Comparison of ENCODE assay signal across 15 mouse cellular contexts in genomic region chr7:66544352-66545053, GRCm38 (mm10).
DNase-seq lines count a peak whose midpoint lies in the region; ATAC-seq and TF ChIP-seq lines count a peak whose summit lies in the region.
"Had no signal": no experiment of that assay in that cellular context is flagged by ENCODE, and none has a peak within 500 bp of the region (broad histone marks: within the 10 kb centered on the region; RNA-seq: fewer than 3 reads in every experiment).

No protein-coding gene starts in this region.

- no peaks in the 10 kb centered on the region for H3K4me1 ChIP-seq in forebrain, postnatal 0 days (ENCODE audit: insufficient read depth)
- H3K4me1 ChIP-seq in forebrain, embryonic 15.5 days, result no peaks in the 10 kb centered on the region
- H3K4me1 ChIP-seq in liver, adult 2 months (ENCODE audit: control insufficient read depth, insufficient read depth, low read length), result no peaks in the 10 kb centered on the region
- no peaks in the 10 kb centered on the region for H3K4me1 ChIP-seq in liver, embryonic 11.5 days (replicated peaks; ENCODE audit: control insufficient read depth, insufficient read depth, low read length)
- H3K4me1 ChIP-seq in hindbrain, embryonic 12.5 days, result no peaks in the 10 kb centered on the region
- H3K4me1 ChIP-seq: forebrain, embryonic 12.5 days had no signal

- H3K9me3 ChIP-seq in forebrain, postnatal 0 days (ENCODE audit: low read length), result no peaks in the 10 kb centered on the region
- H3K9me3 ChIP-seq in forebrain, embryonic 15.5 days, result no peaks in the 10 kb centered on the region
- H3K9me3 ChIP-seq in liver, embryonic 11.5 days (ENCODE audit: control insufficient read depth, low read length), result no peaks in the 10 kb centered on the region
- no peaks in the 10 kb centered on the region for H3K9me3 ChIP-seq in hindbrain, embryonic 12.5 days (replicated peaks)
- H3K9me3 ChIP-seq: forebrain, embryonic 12.5 days had no signal

- H3K36me3 ChIP-seq in forebrain, postnatal 0 days (ENCODE audit: insufficient read depth), result no peaks in the 10 kb centered on the region
- H3K36me3 ChIP-seq in forebrain, embryonic 15.5 days, result no peaks in the 10 kb centered on the region
- no peaks in the 10 kb centered on the region for H3K36me3 ChIP-seq in liver, adult 2 months (ENCODE audit: control insufficient read depth, insufficient read depth, low read length)
- H3K36me3 ChIP-seq in liver, embryonic 11.5 days (ENCODE audit: control insufficient read depth, insufficient read depth, low read length), result no peaks in the 10 kb centered on the region
- H3K36me3 ChIP-seq in hindbrain, embryonic 12.5 days, result no peaks in the 10 kb centered on the region
- H3K36me3 ChIP-seq: forebrain, embryonic 12.5 days had no signal

- H3K79me2 ChIP-seq in liver, adult 2 months (ENCODE audit: control insufficient read depth, insufficient read depth, low read length), result no peaks in the 10 kb centered on the region

- H3K9ac ChIP-seq in forebrain, postnatal 0 days, result no peak overlapping the region
- H3K9ac ChIP-seq in forebrain, embryonic 15.5 days (replicated peaks), result no peak overlapping the region
- no peak overlapping the region for H3K9ac ChIP-seq in liver, adult 2 months (ENCODE audit: low read depth, low read length)
- H3K9ac ChIP-seq in liver, embryonic 11.5 days (ENCODE audit: low read depth, low read length), result no peak overlapping the region
- no peak overlapping the region for H3K9ac ChIP-seq in hindbrain, embryonic 12.5 days
- H3K9ac ChIP-seq: forebrain, embryonic 12.5 days had no signal

- no peak overlapping the region for H3K27ac ChIP-seq in forebrain, postnatal 0 days (ENCODE audit: low read depth, low read length)
- no peak overlapping the region for H3K27ac ChIP-seq in forebrain, embryonic 15.5 days (replicated peaks)
- no peak overlapping the region for H3K27ac ChIP-seq in liver, adult 2 months (replicated peaks; ENCODE audit: insufficient read depth, low read depth, low read length)
- no peak overlapping the region for H3K27ac ChIP-seq in liver, embryonic 11.5 days (ENCODE audit: low read depth, low read length)
- H3K27ac ChIP-seq in hindbrain, embryonic 12.5 days, result no peak overlapping the region
- H3K27ac ChIP-seq: forebrain, embryonic 12.5 days had no signal

- H3K4me2 ChIP-seq in forebrain, postnatal 0 days (ENCODE audit: low read depth), result no peak overlapping the region
- no peak overlapping the region for H3K4me2 ChIP-seq in forebrain, embryonic 15.5 days (replicated peaks)
- H3K4me2 ChIP-seq in liver, embryonic 11.5 days, result no peak overlapping the region
- H3K4me2 ChIP-seq in hindbrain, embryonic 12.5 days (replicated peaks), result no peak overlapping the region
- H3K4me2 ChIP-seq: forebrain, embryonic 12.5 days had no signal

- WGBS in forebrain, postnatal 0 days, result 83% methylated on average over 11 of the region's 11 CpGs
- 85% methylated on average over 11 of the region's 11 CpGs for WGBS in forebrain, embryonic 15.5 days
- WGBS in liver, adult 2 months, result 54% methylated on average over 11 of the region's 11 CpGs
- 77% methylated on average over 11 of the region's 11 CpGs for WGBS in liver, embryonic 11.5 days
- 81% methylated on average over 11 of the region's 11 CpGs for WGBS in hindbrain, embryonic 12.5 days

- H3K27me3 ChIP-seq in forebrain, postnatal 0 days (ENCODE audit: insufficient read depth, low read length), result no peaks in the 10 kb centered on the region
- no peaks in the 10 kb centered on the region for H3K27me3 ChIP-seq in forebrain, embryonic 15.5 days
- H3K27me3 ChIP-seq in liver, adult 2 months (ENCODE audit: control insufficient read depth, insufficient read depth, low read length), result no peaks in the 10 kb centered on the region
- no peaks in the 10 kb centered on the region for H3K27me3 ChIP-seq in liver, embryonic 11.5 days (replicated peaks; ENCODE audit: control insufficient read depth, insufficient read depth, low read length)
- no peaks in the 10 kb centered on the region for H3K27me3 ChIP-seq in hindbrain, embryonic 12.5 days
- H3K27me3 ChIP-seq: forebrain, embryonic 12.5 days had no signal

- no peak overlapping the region for H3K4me3 ChIP-seq in forebrain, postnatal 0 days (ENCODE audit: low read depth, low read length)
- no peak overlapping the region for H3K4me3 ChIP-seq in forebrain, embryonic 15.5 days
- H3K4me3 ChIP-seq in liver, adult 2 months (ENCODE audit: insufficient read depth, low read depth, low read length), result no peak overlapping the region
- H3K4me3 ChIP-seq in liver, embryonic 11.5 days (ENCODE audit: low read depth, low read length), result no peak overlapping the region
- H3K4me3 ChIP-seq in hindbrain, embryonic 12.5 days, result no peak overlapping the region
- H3K4me3 ChIP-seq: forebrain, embryonic 12.5 days had no signal

- DNase-seq in forebrain, postnatal 0 days, result no peak
- peak; percentile 33 for DNase-seq in liver, adult 2 months (ENCODE audit: extremely low read depth, low read depth, low spot score)
- no peak for DNase-seq in liver, embryonic 11.5 days (ENCODE audit: low spot score)
- DNase-seq in WW6 (ENCODE audit: low read depth, low spot score), result peak; percentile 18
- peak; percentile 31 for DNase-seq in retina, embryonic 14.5 days (ENCODE audit: low spot score)
- DNase-seq in right cerebral cortex, postnatal 25 days, result no peak
- DNase-seq: heart, adult 18-20 months; heart, postnatal 14 days; lung, postnatal 14 days; right cerebral cortex, postnatal 4 days; thymus, postnatal 25 days had no signal

- no peak for TF ChIP-seq POLR2A in liver, adult 2 months (IDR thresholded peaks at IDR 0.05; ENCODE audit: extremely low read depth, insufficient read depth, low read length)

- ATAC-seq in forebrain, postnatal 0 days, result no peak
- ATAC-seq in forebrain, embryonic 15.5 days (replicated peaks), result no peak
- no peak for ATAC-seq in liver, embryonic 11.5 days (replicated peaks; ENCODE audit: low FRiP score)
- no peak for ATAC-seq in hindbrain, embryonic 12.5 days (ENCODE audit: low FRiP score)
- ATAC-seq: activated CD4-positive, CD25-positive, alpha-beta regulatory T cell, adult 4 months had no signal

- TF ChIP-seq CTCF in forebrain, postnatal 0 days (IDR thresholded peaks at IDR 0.05; ENCODE audit: low read depth), result 0 out of 2 replicates have a peak, but pooled peaks have one; percentile 13
- TF ChIP-seq CTCF in liver, adult 2 months (IDR thresholded peaks at IDR 0.05; ENCODE audit: low read depth, low read length), result no peak

Comparison
In these comparisons a context has a peak if more than half of its experiments do, and no peak if none do; other contexts are left out.
1. DNase-seq: peak in liver, adult 2 months (single experiment), WW6 (single experiment) and retina, embryonic 14.5 days (single experiment); none in forebrain, postnatal 0 days (single experiment), liver, embryonic 11.5 days (single experiment) and right cerebral cortex, postnatal 25 days (single experiment).